ENCODE assay signal across 10 mouse cellular contexts in the genomic region with DNA sequence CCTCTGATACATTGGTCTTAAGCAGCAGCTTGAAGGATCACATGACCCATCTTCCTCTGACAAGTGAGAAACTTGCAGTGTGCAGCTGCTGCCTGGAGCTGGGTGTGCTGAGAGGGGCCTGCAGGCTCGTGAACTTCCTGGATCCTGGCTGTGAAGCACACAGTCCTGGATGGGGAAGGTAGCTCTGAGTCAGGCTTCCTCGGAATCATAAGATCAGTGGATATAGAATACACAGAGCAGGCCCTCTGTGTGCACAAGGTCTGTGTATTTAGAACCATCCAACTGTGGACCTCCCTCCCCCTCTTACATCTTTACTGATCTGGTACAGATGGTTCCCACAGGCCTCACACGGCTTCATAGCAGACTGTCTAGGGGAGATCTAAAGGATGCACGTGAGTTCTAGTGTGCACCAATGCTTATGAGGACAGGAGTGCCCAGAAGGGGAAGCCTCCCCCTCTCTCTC.
DNase-seq lines count a peak whose midpoint lies in the region; ATAC-seq lines count a peak whose summit lies in the region.
"Had no signal": no experiment of that assay in that cellular context is flagged by ENCODE, and none has a peak within 500 bp of the region (broad histone marks: within the 10 kb centered on the region; RNA-seq: fewer than 3 reads in every experiment).

No protein-coding gene starts in this region.

- peak overlapping the region; percentile 31; the same call in 1 of the 2 replicates for H3K9ac ChIP-seq in limb, embryonic 13.5 days

- H3K9me3 ChIP-seq in forebrain, embryonic 10.5 days: no peaks in the 10 kb centered on the region
- H3K9me3 ChIP-seq in limb, embryonic 13.5 days: no peaks in the 10 kb centered on the region

- WGBS in forebrain, embryonic 10.5 days: 46% methylated on average over 4 of the region's 4 CpGs
- WGBS in limb, embryonic 13.5 days: 12% methylated on average over 4 of the region's 4 CpGs

- peak overlapping the region; percentile 81 for H3K27ac ChIP-seq in forebrain, embryonic 10.5 days
- peak overlapping the region; percentile 72 for H3K27ac ChIP-seq in limb, embryonic 13.5 days
- H3K27ac ChIP-seq: heart, adult 2 months had no signal

- peak; percentile 81; the same call in 1 of the 2 replicates for ATAC-seq in limb, embryonic 13.5 days (ENCODE audit: low FRiP score, low read depth)
- no peak for ATAC-seq in granulocyte monocyte progenitor cell, adult 5-6 weeks (replicated peaks; ENCODE audit: poor library complexity, severe bottlenecking)

- DNase-seq in left cerebral cortex, adult 11 months (ENCODE audit: low spot score): peak; percentile 53
- DNase-seq in left cerebral cortex, adult 8-10 months (ENCODE audit: low spot score in 2 of 2): no peak
- DNase-seq in forebrain, embryonic 10.5 days (ENCODE audit: extremely low spot score, low spot score): no peak
- peak; percentile 70 for DNase-seq in telencephalon, adult 2 months (ENCODE audit: low read depth, low spot score)
- DNase-seq in adipocyte (ENCODE audit: low spot score): no peak
- DNase-seq in spleen, adult 12 weeks (ENCODE audit: low spot score): no peak
- DNase-seq: heart, adult 2 months had no signal

- no peaks in the 10 kb centered on the region for H3K27me3 ChIP-seq in forebrain, embryonic 10.5 days (ENCODE audit: poor library complexity, severe bottlenecking)
- no peaks in the 10 kb centered on the region for H3K27me3 ChIP-seq in limb, embryonic 13.5 days

- H3K36me3 ChIP-seq in forebrain, embryonic 10.5 days (replicated peaks): peaks cover 24% of the 10 kb centered on the region
- no peaks in the 10 kb centered on the region for H3K36me3 ChIP-seq in limb, embryonic 13.5 days

- peaks cover 63% of the 10 kb centered on the region for H3K4me1 ChIP-seq in forebrain, embryonic 10.5 days
- H3K4me1 ChIP-seq in limb, embryonic 13.5 days: peaks cover 10% of the 10 kb centered on the region

- no peak overlapping the region for H3K4me2 ChIP-seq in limb, embryonic 13.5 days (replicated peaks)

- H3K4me3 ChIP-seq in forebrain, embryonic 10.5 days: no peak overlapping the region
- no peak overlapping the region for H3K4me3 ChIP-seq in limb, embryonic 13.5 days
- H3K4me3 ChIP-seq: heart, adult 2 months; megakaryocyte, embryonic 14.5 days had no signal

Comparison
In these comparisons a context has a peak if more than half of its experiments do, and no peak if none do; other contexts are left out.
1. DNase-seq: peak in left cerebral cortex, adult 11 months (single experiment) and telencephalon, adult 2 months (single experiment); none in left cerebral cortex, adult 8-10 months (0 of 2), forebrain, embryonic 10.5 days (single experiment), adipocyte (single experiment) and spleen, adult 12 weeks (single experiment).